Mouse (Mus musculus) embryonic fibroblast, embryonic 13.5 days (primary cell): ENCODE measurements around the gene Clmn. TPM values are rescaled to one million over a fixed set of nuclear protein-coding genes. Genes with fewer than 3 reads are reported as not detected.
"Not testable (repeated sequence)": the region's sequence is repeated elsewhere in the genome, so short reads cannot be mapped to it uniquely, and the experiment has no call there.

Source experiments
- H3K27ac ChIP-seq: 2 replicates; pipeline ENCODE4 v1.5.1; 2012; ENCODE audit warnings: low read length, control low read depth, inconsistent platforms; ENCODE audit not compliant: insufficient read depth
- H3K4me1 ChIP-seq: 2 replicates; pipeline ENCODE4 v1.6.1; 2011; ENCODE audit warnings: low read length; ENCODE audit not compliant: control insufficient read depth, insufficient read depth
- H3K4me3 ChIP-seq: 2 replicates; pipeline ENCODE4 v1.5.1; 2011; ENCODE audit warnings: mild to moderate bottlenecking, control low read depth, low read length; ENCODE audit not compliant: insufficient read depth
- CTCF ChIP-seq: IDR thresholded peaks from 2 replicates; pipeline ENCODE4 v1.5.1; 2011; ENCODE audit warnings: mild to moderate bottlenecking, control low read depth, low read length, moderate library complexity, borderline replicate concordance; ENCODE audit not compliant: insufficient read depth
- POLR2A ChIP-seq: IDR thresholded peaks from 2 replicates; pipeline ENCODE4 v1.6.1; 2011; ENCODE audit warnings: low read depth, mild to moderate bottlenecking, control low read depth, low read length, moderate library complexity
- polyA plus RNA-seq: library from polyadenylated mRNA; stranded (reverse); fragments of >200 nt; gene quantifications from 2 replicates; pipeline ENCODE4 v1.2.4, GENCODE M21; 2011; ENCODE audit warnings: low read depth; ENCODE audit not compliant: missing spikeins, insufficient read length

Clmn gene
- polyA plus RNA-seq, 1 experiment: 6.4 TPM

DNA sequence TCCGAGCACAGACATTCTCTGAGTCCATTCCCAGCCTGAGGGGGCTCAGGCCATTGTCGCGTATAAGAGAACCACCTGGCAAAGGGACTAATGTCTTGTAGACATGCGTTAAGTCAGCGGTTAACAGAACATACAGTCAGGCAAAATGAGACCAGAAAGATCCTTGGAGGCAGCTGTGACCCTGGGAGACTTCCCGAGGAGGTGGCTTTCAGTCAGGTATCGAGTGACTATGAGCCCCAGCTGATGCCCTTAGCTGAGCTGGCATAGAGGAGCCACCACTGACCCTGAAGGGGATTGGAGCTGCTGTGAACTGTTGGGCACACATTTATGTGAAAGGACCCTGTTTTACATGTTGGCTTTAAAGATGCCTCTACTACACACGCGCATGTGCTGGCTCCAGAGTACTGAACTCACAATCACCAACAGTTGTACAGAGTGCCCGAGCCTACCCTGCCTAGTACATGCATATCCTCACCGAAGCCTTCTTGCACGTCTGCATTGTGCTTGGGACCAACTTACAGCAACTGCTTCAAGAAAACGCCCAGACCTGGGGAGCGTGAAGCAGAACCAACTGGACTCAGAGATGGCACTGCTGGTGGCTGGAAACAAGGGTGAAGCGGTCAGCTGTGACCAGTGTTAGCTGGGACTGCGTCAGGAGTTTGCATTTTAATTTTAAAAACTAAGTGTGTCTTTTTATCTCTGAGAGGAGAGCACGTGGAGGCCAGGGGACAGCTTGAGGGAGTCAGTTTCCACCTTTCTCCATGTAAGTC is 34.0 kb downstream of the Clmn start:
- Histone ChIP-seq H3K4me3 (no peak overlapping the region), H3K4me1 (no peaks in the 10 kb centered on the region), H3K27ac (no peak overlapping the region)
- no peak for TF ChIP-seq CTCF
- TF ChIP-seq POLR2A: no peak

DNA sequence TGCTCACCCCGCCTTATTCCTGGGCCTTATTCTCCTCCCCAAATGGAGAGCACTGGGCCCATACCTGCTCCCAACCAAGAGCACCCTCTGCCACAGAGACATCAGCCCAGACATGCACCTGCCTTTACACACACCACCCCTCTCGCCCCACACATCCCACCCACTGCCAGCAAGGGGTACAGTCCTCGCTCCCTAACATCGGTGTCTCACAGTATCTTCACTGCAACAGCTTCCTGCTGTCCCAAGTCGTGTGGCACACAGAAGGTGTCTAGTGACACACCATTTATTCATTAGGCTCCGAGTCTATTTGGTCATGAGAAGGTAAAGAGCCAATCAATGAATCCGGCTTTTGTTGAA is 34.6 kb downstream of the Clmn start:
- Histone ChIP-seq H3K4me3 (no peak overlapping the region), H3K4me1 (no peaks in the 10 kb centered on the region), H3K27ac (no peak overlapping the region)
- TF ChIP-seq CTCF (no peak), POLR2A (no peak)

DNA sequence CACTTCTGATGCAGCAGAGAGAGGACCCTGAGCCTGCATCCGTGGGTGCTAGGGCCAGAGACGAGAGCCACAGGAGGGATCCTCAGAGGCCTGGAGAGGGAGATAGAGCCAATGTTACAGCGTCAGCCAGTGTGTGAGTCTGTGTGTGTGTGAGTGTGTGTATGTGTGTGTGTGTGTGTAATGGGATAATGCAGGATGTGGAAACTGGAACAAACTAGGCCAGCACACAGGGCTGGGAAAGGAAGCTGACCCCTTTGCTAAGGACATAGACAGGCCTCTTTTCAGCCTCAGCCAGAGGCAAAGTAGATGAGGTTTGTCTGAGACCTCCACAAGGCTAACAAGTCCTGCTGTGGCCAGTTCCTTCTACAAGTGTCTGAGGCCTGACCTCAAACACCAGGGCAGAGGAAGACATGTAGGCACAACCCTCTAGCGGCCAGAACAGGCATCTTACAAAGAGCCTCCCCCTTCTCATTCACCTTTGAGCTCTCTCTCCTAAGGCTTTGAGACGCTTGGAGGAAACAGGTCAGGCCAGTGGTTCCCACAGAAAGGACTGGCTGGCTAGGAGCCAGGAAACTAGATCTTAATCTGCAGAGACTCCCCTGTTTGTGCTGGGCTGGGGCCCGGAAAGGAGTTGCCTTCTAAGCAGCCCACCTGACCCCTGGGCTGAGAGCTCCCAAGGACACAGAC is 35.1 kb downstream of the Clmn start:
- no peaks in the 10 kb centered on the region for H3K4me1 ChIP-seq
- TF ChIP-seq CTCF (no peak), POLR2A (no peak)
- H3K4me3 ChIP-seq: no peak overlapping the region
- no peak overlapping the region for H3K27ac ChIP-seq

DNA sequence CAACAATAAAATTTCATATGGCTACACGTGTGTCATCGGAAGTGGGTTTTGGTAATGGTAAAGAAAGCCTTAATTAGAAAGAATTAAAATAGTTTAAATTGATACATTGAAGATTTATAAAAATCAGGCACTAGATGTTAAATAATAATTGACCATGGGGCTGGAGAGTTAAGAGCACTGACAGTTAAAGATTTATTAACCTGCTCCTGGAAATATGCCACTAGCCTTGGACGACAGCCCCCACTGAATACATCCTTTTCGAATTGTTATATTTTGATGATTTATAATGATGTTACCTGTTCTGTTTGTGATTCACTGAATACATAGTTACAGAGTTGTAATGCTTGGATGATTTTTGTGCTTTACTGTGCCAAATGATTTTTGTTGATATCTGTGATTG is 35.9 kb downstream of the Clmn start:
- H3K4me1 ChIP-seq, H3K27ac ChIP-seq, H3K4me3 ChIP-seq: not testable (repeated sequence)

DNA sequence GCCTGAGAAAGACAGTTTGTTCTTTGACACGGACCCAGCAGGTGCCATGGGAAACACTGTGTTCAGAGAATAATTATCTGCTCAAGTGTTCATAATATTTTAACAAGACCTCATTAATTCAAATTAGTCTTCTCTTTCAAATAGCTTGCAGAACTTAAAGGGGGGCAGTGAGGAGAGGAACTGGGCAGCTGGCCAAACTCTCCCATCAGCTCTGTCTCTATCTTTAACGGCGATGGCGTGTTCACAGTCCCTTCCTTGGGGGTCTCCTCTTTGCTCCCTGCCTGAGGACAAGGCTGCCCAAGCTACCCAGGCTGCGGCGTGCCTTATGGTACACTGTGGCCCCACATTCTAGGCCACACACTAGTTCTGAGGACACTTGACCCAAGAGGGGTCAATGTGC is 37.2 kb downstream of the Clmn start:
- H3K27ac ChIP-seq: no peak overlapping the region
- peaks cover 3% of the 10 kb centered on the region; the same call in 1 of the 2 replicates for H3K4me1 ChIP-seq
- no peak for TF ChIP-seq POLR2A
- no peak for TF ChIP-seq CTCF
- H3K4me3 ChIP-seq: no peak overlapping the region

DNA sequence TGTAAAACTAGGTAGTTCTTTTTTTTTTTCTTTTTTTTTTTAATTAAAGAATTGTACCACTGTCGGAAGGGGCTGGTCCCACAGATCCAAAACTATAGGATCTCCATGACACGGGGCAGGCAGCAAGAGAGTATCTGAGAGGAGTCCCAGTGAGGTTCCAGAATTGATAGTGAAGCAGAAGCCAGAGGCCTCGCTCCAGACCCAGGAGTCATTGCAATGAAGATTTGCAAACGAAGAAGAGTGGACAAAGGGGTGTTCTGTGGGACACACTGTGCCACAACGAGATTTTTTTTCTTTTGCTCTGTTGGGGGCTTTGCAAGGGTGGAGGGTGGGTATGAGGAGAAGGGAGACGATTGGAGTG is 40.0 kb downstream of the Clmn start:
- Histone ChIP-seq H3K4me3 (no peak overlapping the region), H3K27ac (no peak overlapping the region), H3K4me1 (peaks cover 3% of the 10 kb centered on the region; the same call in 1 of the 2 replicates)
- TF ChIP-seq POLR2A (no peak), CTCF (no peak)

DNA sequence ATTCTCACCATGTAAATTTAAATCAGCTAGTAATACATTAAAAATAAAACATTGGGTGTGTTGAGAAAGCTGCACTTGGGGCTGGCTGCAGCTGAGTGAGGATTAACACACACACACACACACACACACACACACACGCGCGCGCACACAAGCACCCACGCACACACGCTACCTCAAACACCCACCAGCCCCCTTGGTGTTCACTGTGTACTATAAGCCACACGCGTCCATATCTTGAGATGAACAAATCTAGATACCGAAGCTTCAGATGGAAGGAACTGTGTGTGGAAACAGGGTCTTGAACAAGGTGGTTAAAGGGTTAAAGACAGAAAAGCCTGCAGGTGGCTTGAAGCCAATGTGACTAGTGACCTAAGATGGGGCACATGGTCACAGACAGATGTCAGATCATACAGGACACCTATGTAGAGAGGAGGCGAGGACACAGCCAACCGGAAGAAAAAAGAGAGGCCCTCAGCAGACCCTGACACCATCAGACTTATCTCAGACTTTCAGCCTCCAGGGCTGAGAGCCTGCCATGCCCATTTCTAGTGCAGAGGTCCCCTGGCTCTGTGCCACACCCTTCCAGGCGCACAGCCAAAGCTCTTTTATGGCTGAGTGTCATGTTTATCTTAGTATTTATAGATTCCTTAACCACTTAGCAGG is 40.5 kb downstream of the Clmn start:
- no peak overlapping the region for H3K27ac ChIP-seq
- no peak overlapping the region for H3K4me3 ChIP-seq
- peaks cover 3% of the 10 kb centered on the region; the same call in 1 of the 2 replicates for H3K4me1 ChIP-seq
- no peak for TF ChIP-seq CTCF

DNA sequence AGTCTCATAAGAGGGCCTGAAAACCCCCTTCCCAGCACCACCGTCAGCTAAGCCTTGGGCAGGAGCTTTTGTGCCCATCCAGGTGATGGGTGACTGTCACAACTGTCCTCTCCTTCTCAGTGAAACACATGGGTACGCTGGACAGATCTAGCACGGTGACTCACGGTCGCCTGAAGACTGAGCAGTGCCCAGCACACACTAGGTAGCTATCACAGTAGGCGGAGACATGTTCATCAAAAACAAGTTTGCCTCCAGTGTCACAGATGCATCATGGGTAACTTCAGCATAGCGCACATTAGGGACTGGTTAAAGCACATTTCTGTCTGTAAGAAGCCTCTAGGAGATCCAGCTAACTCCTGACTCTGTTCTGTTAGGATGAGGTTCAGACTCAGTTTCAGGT is 41.2 kb downstream of the Clmn start:
- no peak overlapping the region for H3K4me3 ChIP-seq
- peaks cover 3% of the 10 kb centered on the region; the same call in 1 of the 2 replicates for H3K4me1 ChIP-seq
- TF ChIP-seq CTCF: no peak
- TF ChIP-seq POLR2A: no peak
- no peak overlapping the region for H3K27ac ChIP-seq

DNA sequence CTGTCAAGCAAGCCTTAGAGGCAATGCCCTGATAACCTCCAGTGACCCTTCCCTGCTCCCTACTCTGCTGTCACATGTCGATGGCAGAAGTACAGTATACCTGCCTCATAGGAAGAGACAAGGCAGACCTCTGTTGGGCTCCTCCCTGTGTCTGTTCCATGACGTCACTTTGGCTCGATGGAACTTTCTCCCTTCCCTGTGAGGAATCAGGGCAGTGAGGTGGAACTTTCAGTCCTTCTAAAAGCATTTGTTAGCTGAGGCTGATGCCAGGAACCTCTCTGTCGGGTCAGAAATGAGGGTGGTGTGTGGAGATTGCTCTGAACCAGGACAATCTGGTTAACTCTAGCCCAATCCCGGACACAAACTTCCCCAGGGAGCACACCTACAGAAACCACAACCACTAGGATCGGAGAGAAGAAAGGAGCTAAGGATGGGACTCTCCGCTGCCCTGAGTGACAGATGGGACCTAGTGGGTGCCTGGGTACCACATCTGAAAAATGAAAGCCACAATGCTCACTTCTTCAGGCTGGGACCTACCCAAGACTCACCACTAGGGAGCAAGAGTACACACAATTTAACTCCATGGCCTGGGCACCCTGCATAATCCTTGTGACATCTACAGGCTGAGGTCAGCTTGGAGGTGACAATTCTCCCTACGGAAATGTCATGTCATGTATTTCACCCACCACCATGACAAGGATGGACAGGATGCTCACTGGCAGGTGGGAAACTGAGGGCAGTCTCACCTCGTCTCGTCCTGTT is 41.9 kb downstream of the Clmn start:
- Histone ChIP-seq H3K27ac (no peak overlapping the region), H3K4me3 (no peak overlapping the region), H3K4me1 (peaks cover 3% of the 10 kb centered on the region; the same call in 1 of the 2 replicates)
- TF ChIP-seq POLR2A (no peak), CTCF (no peak)

DNA sequence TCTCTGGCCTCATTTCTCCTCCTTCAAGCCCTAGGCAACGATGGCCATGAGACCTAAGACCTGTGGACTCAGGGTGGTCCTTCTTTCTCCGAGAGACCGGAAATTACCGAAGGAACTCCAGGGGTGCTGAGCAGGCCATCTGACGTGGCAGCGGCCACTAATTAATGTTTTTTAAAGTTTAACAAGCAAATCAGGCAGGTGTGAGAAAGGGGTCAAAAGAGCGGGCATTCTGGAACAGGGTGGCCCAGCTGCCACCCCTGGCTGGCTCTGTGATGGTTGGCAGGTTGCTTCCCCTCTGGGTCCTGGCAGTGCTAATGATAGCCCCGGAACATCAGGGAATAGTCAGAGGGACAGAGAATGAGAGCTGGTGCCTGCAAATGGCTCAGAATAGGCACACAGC is 42.7 kb downstream of the Clmn start:
- no peak overlapping the region for H3K4me3 ChIP-seq
- no peak for TF ChIP-seq CTCF
- no peak for TF ChIP-seq POLR2A
- no peak overlapping the region for H3K27ac ChIP-seq
- H3K4me1 ChIP-seq: peaks cover 3% of the 10 kb centered on the region; the same call in 1 of the 2 replicates
